Mouse (Mus musculus) left cerebral cortex, adult 2 months (tissue): ENCODE data around the gene Rap2a. TPM values are rescaled to one million over a fixed set of nuclear protein-coding genes. Genes with fewer than 3 reads are reported as not detected.

Source experiments
- DNase-seq, 2 experiments: peaks; one replicate each; pipeline ENCODE4 v3.0.0; 2021 to 2022; ENCODE audit warnings: low spot score in 2 of 2, mixed read lengths in 1 of 2; ENCODE audit errors: extremely low spot score in 1 of 2
- H3K27ac ChIP-seq: fragments of 200-600 bp; 2 replicates; pipeline ENCODE4 v1.8.1; 2022
- H3K4me3 ChIP-seq: fragments of 200-600 bp; 2 replicates; pipeline ENCODE4 v1.8.1; 2022
- CTCF ChIP-seq: fragments of 200-600 bp; IDR thresholded peaks from 2 replicates; pipeline ENCODE4 v1.8.1; 2022; ENCODE audit warnings: antibody characterized with exemption, mild to moderate bottlenecking, moderate library complexity
- intact Hi-C: fragments of 180-260 bp; cut with DNase I; formaldehyde crosslinking; loops from one replicate; pipeline ENCODE4 v1.15.1; 2025
- total RNA-seq, 2 experiments: library from RNA; stranded (reverse); gene quantifications; 2 replicates each; pipeline ENCODE4 v1.2.3; 2021

Rap2a gene
- total RNA-seq, 2 experiments from 2014 or later = 91.3 to 91.5 TPM

DNA sequence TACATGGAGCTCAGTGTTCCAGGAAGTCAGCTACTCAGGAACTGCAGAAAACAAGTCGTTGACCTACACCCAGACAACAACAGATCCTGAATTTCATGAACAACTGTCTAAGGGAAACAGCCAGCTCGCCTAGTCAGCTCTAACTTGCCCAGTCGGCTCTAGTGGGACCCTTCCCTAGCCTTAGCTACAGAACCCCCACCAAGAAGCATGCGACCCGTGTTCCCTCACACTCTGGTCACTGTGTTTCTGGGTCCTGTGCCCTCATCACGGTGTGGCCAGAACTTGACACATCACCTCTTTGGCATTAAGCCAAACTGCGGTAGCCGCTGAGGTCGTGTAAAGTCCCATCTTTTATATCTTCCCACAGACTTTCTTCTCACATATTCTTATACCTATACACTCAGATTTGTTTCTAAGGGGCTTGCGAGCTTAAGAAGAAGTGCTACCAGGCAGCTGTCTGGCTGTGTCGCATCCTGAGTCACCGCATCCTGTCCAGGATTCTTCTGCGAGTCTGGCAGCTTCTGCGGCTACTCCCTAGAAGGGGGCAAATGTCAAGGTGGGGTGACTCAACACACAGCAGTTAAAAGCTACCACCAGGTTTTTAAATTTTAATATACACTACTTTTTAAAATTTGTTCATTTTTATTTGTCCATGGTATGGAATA is 9.0 kb upstream of the Rap2a start:
- intact Hi-C loops = no loop called here
- no peak for TF ChIP-seq CTCF
- Histone ChIP-seq H3K4me3 (no peak overlapping the region), H3K27ac (no peak overlapping the region)
- no peak for DNase-seq

DNA sequence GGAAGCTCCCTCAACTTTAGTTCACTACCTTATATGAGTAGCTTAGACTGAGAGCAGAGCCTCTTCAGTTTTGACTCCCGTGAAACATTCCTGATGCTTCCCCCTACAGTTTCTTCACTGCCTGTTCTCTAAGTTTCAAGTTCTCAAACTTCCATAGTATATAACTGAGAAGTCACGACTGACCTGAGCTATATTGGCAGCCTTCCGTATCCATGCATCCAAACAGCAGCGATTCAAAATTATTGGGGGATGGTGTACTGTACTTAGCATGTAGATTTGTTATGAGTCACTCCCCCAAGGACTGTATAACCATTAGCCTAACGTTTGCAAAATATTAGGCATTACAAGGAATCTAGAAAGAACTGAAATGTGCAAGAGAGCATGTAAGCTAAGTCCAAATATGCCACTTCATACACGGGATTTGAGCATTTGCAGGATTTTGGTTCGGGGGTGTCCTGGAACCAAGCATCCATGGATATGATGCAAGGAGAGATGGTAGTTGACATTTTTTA is 2.0 kb upstream of the Rap2a start:
- peak overlapping the region; percentile 100 for H3K27ac ChIP-seq
- intact Hi-C loops = loop anchor here (2.0 to 5.0 kb wide), 6 partner anchors 44 to 436 kb away; partner anchors contain the start of gene Ipo5

DNA sequence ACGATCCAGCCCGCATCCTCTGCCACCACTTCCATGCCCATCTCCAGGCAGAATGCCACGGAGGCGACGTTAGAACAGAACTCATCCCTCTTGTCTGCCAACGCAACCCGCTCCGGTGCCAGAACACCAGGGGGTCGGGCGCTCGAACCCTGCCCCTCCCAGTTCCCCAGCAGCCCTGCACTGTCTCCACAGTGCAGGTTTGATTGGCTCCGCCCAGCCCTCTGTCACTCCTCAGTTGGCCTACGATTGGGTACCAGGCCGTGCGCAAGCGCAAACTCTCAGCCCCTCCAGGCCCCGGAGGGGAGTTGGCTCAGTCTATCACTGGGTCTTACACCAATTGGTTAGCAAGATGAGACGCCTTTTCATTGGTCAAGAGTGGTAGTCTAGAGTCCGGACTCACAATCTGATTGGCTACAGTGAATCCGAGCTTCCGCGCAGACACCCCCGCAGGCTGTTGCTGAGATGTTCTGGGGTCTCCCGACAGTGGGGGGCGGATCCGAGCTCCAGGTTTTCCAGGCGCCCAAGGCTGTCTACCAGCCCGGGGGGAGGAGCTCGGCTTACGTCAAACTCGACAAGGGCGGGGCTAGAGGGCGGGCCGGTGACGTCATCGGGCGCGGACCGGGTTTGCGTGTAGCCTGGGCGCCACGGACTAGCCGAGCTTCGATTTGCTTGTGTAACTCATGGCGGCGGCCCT is 809 bp upstream of the Rap2a start:
- H3K4me3 ChIP-seq = peak overlapping the region; percentile 76
- intact Hi-C loops = loop anchor here (1.0 to 5.0 kb wide), 7 partner anchors 45 to 435 kb away; partner anchors contain the start of gene Ipo5
- peak overlapping the region; percentile 100 for H3K27ac ChIP-seq
- DNase-seq = peak; percentile 98
- no peak for TF ChIP-seq CTCF

More for the DNA sequence above, 2.0 kb upstream of the Rap2a start:
- H3K4me3 ChIP-seq = peak overlapping the region; percentile 51
- DNase-seq = no peak
- TF ChIP-seq CTCF = no peak

DNA sequence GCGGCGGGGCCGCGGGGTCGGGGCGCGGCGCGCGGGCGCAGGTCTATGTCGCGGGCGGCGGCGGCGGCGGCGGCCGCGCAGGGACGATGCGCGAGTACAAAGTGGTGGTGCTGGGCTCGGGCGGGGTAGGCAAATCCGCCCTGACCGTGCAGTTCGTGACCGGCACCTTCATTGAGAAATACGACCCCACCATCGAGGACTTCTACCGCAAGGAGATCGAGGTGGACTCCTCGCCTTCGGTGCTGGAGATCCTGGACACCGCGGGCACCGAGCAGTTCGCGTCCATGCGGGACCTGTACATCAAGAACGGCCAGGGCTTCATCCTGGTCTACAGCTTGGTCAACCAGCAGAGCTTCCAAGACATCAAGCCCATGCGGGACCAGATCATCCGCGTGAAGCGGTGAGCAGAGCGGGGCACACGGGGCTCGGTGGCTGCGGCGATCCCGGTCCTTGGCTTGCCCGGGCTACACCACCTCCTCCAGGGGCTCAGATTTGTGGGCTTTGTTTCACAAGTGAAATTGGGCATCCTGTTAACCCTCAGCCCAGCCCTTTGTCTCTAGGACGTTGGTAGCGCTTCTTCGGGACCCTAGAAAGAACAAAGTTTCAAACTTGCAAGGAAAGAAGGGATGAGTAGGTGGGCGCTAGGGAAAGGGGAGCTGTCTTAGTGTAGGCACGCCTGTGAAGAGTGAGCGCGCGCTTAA is 547 bp downstream of the Rap2a start:
- peak overlapping the region; percentile 88 for H3K27ac ChIP-seq
- intact Hi-C loops = loop anchor here (2.0 to 5.0 kb wide), 6 partner anchors 46 to 434 kb away; partner anchors contain the start of gene Ipo5
- no peak for TF ChIP-seq CTCF
- peak; percentile 42 to 62 for DNase-seq
- peak overlapping the region; percentile 76 for H3K4me3 ChIP-seq

DNA sequence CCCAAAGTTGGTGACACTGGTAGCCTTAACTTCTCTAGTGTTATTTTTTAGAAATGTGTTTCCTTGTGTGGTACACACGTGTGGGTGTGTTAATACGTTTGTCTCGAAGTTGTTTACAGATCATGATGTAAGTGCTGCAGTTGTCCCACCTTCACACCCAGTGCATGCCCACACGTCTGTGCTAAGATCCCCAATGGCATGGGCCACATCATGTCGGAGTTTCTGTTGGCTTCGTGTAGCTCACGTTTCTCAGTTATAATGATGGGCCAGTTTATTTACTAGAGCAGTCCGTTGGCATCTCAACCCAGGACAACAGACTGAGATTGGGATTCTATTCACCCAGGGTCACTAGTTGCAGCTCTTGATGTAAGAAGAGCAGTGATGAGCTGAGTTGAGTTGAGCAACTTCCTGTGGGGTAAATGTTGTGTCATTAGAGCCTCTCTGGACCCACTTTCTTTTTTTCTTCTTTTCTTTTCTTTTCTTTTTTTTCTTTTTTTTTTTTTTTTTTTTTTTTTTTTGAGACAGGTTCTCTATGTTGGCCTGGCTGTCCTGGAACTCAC is 2.2 kb downstream of the Rap2a start:
- intact Hi-C loops = no loop called here
- no peak for TF ChIP-seq CTCF
- H3K27ac ChIP-seq = no peak overlapping the region
- H3K4me3 ChIP-seq = peak overlapping the region; percentile 76
- DNase-seq = no peak

DNA sequence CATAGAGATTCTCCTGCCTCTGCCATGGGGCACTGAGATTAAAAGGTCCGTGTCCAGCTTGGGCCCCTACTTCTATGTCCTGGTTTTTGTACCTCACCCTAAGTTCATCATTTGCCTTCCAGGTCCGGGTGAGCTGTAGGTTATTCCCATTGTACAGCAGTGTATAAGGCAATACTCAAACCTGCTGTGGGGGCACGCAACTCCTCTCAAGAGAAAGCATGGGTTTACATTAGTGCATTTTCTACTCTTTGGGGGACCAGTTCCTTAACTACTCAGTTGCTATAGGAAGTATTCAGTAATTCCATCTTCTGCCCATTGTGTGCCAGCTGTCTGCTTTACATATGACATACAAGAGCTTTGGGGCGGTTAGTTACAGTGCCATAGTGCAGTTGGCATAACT is 2.7 kb downstream of the Rap2a start:
- no peak for DNase-seq
- TF ChIP-seq CTCF = no peak
- intact Hi-C loops = no loop called here
- H3K4me3 ChIP-seq = peak overlapping the region; percentile 28
- no peak overlapping the region for H3K27ac ChIP-seq

DNA sequence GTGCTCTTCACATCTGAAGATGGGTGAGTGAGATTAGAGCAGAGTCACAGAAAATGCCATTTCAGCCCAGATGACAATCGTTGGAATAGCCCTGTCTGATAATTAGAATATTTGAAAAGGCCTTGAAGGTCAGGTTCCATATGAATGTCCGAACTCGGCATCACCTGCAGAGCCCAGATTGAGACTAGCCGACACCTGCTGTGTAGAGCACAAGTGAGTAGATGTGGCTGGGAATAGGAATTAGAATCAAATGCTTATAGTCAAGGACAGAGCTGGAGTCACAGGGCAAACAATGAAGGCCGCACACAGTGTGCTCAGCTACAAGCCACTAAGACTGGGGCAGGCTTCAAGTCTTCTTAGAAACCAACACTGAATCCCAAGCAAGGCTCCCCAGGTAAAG is 6.3 kb downstream of the Rap2a start:
- H3K4me3 ChIP-seq = no peak overlapping the region
- H3K27ac ChIP-seq = no peak overlapping the region
- DNase-seq = no peak
- intact Hi-C loops = no loop called here
- no peak for TF ChIP-seq CTCF

DNA sequence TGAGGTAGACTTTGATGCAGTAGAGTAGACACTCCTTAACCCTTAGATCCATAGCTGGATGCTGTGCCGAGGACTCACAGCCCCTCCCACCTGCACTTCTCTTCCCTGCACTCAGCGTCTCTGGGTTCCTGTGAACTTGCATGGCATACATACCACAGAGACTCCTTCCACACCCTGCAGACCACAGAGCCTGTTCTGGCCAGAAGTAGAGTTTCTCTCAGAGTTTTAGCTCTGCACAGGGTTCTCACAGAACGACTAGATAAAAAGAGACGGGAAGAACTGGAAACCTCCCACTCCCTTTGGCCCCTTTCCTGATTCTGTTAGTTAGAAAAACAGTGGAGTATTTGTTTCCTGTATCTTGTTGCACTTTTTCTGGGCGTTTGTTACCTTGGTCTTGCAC is 18.0 kb downstream of the Rap2a start:
- TF ChIP-seq CTCF = no peak

DNA sequence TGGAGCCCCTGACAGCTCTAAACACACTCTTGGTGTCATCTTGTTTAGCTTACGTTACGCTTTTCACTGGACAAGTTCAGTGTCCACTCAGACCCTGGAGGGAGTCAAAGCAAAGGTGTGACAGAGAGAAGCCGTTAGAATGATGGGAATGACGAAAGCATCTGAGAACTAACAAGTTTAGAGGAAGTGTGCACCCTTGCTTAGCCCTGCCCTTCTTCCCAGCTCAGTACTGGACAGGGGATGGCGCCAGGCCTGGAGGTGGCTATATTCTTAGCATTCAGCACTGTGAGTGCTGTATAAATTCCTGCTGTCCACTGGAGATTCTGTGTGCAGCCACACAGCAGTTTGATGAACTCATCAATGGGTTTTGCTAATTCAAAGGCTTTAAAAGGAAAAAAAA is 18.6 kb downstream of the Rap2a start:
- intact Hi-C loops = no loop called here
- no peak for TF ChIP-seq CTCF
- H3K4me3 ChIP-seq = no peak overlapping the region
- peak overlapping the region; percentile 1; the same call in 1 of the 2 replicates for H3K27ac ChIP-seq
- peak in 1 of 2 experiments; percentile 6 for DNase-seq

More for the DNA sequence above, 18.0 kb downstream of the Rap2a start:
- Histone ChIP-seq H3K27ac (peak overlapping the region; percentile 1; the same call in 1 of the 2 replicates), H3K4me3 (no peak overlapping the region)
- DNase-seq = peak in 1 of 2 experiments; percentile 7
- intact Hi-C loops = no loop called here

DNA sequence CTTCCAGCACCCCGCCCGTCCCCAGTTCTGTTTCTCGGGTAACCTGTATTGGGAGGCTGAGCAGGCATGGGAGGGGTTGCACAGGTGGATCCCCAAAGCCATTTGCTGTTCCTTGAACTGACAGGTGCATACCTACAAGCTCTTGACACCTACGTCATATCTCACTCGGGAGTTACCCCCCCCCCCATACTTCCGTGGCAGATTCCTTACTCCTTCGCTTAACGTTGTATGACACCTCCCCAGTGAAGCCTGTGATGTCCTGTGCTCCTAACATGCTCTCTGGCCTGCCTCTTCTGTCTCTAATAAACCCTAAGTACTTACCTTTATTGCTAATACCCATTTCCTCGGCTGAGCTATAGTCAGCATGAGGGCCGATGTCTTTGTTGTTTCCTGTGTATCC is 20.9 kb downstream of the Rap2a start:
- no peak overlapping the region for H3K4me3 ChIP-seq
- intact Hi-C loops = no loop called here
- no peak for TF ChIP-seq CTCF
- peak overlapping the region; percentile 74 for H3K27ac ChIP-seq
- DNase-seq = peak in 1 of 2 experiments; percentile 6

DNA sequence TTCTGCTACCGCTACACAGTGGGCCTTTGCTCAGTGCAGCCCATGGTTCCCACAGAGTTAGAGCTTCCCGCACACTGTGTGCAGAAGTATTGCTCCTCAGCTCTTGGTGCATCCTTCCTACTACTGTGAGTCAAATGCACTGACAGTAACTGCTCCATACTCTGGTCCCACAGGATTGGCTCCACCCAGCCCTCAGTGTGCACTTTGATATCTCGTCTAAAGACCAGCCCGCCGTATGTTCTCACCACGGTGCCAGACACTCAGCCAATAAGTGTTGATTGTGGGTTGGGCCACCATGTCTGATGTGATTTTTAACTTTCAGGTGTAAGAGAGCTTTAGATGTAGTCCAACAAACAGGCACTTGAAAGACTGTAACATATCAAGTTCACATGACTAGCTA is 21.4 kb downstream of the Rap2a start:
- Histone ChIP-seq H3K27ac (peak overlapping the region; percentile 74), H3K4me3 (no peak overlapping the region)
- intact Hi-C loops = no loop called here
- no peak for TF ChIP-seq CTCF
- DNase-seq = peak in 1 of 2 experiments; percentile 14
